Mouse (Mus musculus): ENCODE results near the gene Auts2. TPM values are rescaled to one million over a fixed set of nuclear protein-coding genes. Genes with fewer than 3 reads are reported as not detected.

The Auts2 gene
- total RNA-seq, 4 experiments from 2014 or later, result 126 to 150 (median 139) TPM

DNA sequence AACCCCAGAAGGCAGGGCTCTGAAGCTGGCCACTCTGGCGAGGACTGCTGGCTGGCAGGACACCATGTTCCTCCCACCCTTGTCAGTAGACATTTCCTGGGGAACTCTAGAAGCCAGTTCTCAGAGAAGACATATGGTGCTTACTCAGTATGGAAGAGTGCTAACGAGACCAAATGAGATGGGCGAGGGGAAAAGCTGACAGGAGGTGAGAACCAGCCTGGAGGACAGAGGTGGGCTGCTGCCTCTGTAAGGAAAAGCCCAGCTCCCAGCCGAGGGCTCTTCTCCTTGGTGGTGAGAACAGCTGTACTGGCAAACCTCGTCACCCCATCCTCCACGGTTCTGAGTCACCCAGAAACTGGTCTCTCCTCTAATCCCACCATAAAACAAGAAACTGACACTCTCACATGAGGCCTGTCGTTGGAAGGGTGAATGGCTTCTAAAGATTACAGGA lies 729.8 kb downstream of the Auts2 start:
- peak; percentile 42 to 60 for DNase-seq (ENCODE audit: low spot score in 2 of 2)

DNA sequence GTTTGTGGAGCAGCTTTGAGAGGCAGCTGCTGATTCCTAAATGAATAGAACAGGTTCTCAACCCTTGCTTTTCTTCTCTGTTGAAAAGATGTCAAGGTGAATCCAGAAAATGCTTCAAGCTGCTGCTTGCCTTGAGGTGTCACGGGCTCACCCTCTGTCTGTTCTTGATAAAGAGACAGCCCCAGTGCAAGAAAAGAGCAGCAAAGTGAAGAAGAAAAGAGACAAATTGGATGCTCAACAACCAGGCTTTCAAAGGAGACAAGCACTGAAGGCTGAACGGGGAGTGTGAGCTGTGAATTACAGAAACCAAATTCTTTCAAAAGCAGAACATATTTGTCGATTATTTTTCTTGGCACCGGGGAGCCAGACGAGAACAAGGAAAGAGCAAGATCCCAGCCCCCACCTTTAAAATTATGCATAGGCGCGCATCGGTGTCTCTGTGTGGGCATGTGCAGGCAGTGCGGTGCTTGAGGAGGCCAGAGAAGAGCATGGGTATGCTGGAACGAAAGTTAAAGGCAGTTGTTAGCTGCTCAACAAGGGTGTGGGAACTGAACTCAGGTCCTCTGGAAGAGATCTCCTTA lies 730.6 kb downstream of the Auts2 start:
- DNase-seq (ENCODE audit: low spot score in 2 of 2), result peak in 1 of 2 experiments; percentile 26

DNA sequence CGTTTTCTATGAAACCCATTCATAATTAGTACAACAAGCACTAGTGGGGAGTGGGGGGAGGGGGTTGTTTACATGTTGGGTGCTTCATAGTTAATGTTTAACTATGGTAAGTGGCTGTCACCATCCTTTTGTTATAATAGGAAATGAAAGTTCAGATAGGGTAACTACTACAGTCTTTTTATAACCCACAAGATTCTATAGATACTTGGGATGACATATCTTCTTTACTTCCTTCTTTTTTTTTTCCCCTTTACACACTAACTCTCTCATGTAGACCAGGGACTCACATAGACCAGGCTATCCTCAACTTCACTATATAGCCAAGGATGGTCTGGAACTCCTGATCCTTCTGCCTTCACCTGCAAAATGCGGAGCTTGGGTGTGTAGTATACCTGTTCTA lies 736.8 kb downstream of the Auts2 start:
- no peak for DNase-seq (ENCODE audit: low spot score in 2 of 2)

DNA sequence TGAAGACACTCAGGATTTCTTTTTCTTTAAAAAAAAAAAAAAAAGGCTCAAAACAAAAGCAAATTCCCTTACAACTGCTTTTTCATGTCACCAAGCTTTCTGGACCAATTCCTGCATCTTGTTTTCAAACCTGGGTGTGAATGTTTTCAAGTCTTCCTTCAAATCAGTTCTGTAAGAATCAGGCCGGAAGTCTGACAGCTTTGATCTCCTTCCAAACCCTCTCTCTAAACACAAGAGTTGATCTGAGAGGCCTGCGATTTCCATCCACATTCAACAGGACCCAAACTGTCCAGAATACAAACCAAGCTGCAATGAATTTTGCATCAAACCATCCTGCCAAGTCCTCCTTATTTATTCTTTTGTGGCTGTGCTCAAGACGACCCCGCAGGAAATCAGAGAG lies 737.9 kb downstream of the Auts2 start:
- DNase-seq (ENCODE audit: low spot score in 2 of 2), result no peak

DNA sequence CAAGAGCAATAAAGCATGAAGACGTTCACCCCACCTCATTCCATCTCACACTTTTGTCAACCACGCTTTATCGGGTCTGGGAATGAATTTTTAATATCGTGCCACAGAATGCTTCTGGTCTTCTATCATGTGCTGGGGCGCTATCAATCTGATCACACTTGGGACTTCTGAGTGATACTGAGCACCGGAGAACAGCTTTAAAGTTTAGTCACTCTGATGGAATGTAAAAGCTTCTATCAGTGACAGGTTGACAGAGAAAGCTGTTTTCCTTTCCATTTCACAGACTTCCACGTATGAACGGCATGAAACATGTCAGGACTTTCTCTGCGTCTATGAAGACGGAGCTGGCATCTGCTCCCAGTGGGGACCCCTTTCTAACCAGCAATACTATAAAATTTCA lies 739.5 kb downstream of the Auts2 start:
- no peak for DNase-seq (ENCODE audit: low spot score in 2 of 2)

DNA sequence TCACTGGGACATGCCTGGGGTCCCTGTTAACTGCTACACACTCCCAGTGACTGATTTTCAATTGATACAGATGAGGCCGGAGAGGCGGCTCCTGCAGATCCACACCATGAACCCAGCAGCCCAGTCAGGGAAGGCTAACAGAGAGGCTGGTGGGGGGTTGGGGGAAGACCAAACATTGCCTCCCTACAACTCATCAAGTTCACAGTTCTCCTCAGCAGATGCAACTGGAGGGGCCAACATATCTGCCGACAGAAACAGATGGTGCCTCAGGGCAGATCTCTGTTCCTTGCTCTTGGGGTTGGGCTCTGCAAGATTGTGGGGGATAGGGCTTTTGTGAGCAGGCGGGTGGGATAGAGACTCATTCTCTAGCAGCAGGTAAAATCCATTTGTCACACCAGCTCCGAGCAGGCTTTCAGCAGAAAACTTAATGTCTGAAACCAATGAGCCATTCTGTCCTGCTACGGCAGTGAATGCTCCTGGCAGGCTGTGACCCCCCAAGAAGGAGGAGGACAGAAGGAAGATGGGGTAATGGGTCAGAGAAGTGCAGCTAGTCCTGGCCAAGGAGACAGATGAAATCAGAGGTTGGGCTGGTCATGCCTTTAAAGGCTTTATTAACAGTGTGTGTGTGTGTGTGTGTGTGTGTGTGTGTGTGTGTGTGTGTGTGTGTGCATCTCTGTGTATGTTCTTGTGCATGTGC lies 740.7 kb downstream of the Auts2 start:
- DNase-seq (ENCODE audit: low spot score in 2 of 2), result no peak

DNA sequence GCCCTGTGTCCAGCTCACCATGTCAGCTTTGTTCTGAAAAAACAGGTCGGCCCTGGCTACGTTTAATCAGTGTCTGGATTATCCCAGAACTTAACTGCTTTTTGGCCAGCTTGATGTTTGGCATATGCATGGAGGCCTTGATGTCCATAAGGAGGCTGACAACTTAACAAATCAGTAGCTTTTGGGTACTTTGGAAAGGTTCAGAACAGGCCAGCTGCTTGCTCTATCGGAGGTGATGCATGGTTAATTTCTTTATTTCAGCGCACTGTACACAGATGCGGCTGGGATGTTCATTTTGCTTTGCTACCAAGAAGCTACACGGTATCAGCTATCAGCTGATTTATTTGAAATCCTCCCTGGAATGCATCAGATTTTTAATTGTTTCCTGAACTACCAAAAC lies 741.2 kb downstream of the Auts2 start:
- DNase-seq (ENCODE audit: low spot score in 2 of 2), result no peak

DNA sequence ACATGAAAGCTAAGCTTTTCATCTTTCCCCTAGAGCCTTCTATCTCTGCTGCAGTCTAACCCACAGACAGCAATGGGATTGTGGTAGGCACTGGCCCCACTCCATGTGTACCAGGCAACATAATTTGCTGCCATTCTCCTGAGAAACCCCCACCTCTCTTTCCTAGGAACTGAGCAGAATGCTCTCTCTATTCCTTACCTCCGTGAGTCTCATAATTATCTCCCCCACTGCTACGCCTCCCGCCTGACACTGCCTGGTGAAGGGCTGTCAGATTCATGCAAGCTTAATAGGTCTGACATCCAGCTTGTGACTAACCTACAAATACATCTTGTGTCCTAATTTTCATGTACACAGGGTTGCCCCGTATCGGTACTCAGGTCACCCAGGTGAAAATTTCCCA lies 744.8 kb downstream of the Auts2 start:
- DNase-seq (ENCODE audit: low spot score in 2 of 2), result no peak

DNA sequence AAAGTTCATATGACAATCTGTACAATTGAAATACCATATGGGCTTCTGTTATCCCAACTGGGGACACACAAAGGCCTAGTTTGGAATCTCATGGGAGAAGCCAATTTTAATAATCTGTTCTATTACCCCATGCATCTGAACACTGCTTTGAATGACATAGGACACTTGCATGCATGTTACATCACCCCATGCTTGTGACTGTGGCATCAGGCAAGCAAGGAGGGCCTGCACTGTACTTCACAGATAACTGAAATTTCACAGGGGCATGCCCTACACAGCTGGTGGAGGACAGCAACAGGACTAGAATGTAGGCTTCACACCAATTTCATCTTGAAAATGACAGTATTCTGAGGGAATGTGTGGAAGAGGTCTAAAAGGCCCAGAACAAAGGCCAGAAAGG lies 746.1 kb downstream of the Auts2 start:
- no peak for DNase-seq (ENCODE audit: low spot score in 2 of 2)

DNA sequence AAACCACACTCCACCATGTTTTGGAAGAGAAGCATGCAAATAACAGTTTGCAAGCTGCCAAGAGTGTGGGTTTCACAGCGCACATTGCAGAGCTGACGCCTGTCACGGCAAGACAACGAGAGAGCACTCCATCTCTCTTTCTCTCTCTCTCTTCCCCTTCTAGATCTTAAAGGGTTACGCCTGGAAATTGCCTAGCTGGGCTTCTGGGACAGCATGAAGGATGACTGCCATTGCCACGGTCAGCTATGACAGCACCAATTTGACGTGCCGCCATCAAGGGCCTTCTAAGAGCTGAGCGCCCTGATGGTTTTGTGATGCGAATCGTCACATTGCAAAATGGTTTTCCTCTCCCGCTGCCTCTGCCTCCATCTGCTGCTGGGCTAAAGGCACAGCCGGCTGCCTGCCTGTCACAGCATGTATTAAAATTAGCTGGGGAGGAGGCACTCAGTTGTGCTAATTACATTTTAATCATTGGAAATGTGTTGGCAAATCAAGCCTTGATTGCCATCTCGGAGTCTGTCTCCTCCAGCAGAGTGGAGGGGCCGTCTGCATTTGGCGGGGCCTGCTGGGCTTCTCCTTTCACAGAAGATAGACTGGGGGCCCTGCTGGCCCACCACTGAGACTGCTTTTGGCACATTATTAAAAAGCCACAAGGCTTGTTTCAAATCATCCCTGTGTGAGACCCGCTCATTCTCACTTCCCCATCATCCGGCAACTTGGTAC lies 748.6 kb downstream of the Auts2 start:
- DNase-seq (ENCODE audit: low spot score in 2 of 2), result peak; percentile 83 to 84

DNA sequence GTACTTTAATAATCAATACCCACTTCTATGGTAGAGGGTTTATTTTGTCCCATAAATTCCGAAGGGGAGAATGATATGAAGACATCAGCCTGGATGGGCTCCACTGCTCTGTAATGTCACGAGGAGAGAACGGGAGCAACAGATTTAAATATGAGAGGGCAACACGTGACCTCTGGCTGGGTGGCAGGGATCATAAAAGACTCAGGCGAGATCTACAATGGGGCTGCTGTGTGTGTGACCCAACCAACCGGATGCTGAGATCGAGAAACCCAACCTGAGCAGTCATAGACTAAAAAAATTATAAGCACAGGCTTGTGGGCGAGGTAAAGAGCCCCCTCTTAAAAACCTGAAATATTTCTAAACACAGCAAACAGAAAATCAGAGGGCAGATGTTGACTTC lies 753.5 kb downstream of the Auts2 start:
- DNase-seq (ENCODE audit: low spot score in 2 of 2), result no peak

DNA sequence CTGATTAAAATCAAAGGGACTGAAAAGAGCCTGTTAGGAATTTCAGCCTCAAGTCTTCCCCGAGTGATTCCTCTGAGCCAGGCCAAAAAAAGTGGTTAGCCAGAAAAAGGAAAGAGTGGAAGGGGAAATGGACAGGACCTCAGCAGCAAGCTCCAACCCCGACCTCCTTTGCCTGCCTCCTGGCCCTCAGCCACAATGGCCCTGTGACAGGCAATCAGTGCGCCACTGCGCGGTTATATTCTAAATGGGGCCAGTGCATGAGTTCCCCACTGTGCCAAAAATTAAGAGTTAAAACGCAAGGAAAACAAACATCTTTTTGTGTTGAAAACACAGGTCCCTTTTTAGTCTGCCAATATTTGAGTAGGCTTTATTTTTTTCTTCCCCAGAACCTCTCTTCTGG lies 755.1 kb downstream of the Auts2 start:
- DNase-seq (ENCODE audit: low spot score in 2 of 2), result no peak

DNA sequence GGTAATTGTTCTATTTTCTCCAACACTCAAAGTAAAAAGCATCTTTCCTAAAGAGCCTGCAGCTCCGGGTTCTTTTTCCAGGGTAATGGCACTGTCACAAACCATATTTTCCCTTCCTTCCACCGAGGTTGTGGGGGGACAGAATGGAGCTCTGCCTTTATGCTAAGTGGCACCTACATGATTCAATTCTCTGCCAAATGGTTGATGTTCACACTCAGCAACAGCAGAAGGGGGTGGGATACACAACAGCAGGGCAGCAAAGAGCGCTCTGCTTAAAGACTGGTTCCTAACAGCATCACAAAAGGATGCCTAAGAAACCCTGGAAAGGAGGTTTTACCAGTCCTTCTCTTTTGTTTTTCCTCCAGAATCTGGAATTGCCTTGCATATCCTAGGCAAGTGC lies 759.9 kb downstream of the Auts2 start:
- no peak for DNase-seq (ENCODE audit: low spot score in 2 of 2)

DNA sequence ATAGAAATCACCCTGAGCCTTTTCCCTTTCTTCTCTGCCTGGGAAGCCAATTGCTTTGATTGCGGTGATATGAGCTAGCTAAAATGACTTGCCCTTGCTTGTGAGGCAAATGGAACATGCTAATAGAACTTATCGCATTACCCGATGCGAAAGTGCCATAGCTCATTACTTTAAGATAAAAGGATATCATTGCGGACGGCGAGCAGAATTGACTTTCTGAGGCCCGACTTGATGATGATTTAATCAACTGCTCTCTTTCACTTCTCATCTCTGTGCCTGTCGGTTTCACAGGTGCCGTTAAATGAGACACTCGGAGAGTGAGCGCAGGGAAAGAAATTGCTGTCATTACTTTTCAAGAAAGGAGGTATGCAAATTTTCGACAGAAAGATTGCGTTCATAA lies 762.1 kb downstream of the Auts2 start:
- DNase-seq (ENCODE audit: low spot score in 2 of 2), result no peak

DNA sequence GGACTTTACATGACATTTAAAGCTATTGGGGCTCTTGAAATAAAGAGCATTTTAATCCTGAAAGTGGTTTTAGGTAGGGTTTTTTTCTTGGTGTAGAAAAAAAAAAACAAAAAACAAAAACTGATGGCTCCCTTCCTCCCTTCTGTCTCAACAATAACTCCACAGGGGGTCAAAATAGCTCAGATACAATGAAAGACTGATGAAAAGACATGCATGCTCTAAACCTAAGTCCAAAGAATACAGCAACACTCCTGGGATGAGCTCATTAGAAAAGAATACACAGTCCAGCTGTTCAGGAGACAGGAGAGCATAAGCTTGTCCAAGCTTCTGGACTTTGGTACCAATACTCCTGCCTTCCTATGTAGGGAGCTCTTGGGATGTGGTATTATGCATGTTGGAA lies 764.0 kb downstream of the Auts2 start:
- no peak for DNase-seq (ENCODE audit: low spot score in 2 of 2)

DNA sequence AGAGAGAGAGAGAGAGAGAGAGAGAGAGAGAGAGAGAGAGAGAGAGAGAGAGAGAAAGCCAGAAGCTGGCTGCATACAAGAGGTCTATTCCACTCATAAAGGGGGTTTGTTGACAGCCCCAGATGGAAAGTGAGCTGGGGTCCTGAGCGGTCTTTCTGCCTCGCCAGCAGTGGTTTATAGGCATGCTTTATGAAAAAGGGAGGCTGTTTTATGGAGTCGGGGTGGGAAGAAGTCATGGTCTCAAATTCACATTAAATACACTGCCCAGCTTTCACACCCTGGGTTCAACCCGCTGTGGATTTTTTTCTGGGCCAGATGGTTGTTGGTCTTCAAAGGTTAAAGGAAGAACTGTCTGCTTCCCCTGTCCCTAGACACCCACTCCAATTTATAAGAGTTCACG lies 767.5 kb downstream of the Auts2 start:
- DNase-seq (ENCODE audit: low spot score in 2 of 2), result no peak

DNA sequence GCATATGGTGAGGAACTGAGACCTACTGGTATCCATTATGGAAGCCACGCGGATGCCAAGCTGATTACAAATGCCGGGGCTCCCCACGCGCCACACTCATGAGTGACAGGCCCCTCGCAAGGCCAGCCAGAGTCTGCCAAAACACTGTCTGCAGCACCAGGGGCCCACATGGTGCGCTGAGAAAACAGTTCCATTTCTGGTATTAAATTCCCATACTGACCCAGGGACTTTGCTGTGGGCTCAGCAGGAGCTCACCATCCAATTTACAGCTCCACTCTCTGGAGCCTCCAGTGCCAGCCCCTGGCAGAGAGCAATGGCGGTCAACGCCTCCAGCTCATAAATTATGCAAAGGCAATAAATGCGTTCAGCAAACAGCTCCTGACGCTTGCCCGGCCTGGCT lies 767.9 kb downstream of the Auts2 start:
- peak; percentile 46 to 53 for DNase-seq (ENCODE audit: low spot score in 2 of 2)

DNA sequence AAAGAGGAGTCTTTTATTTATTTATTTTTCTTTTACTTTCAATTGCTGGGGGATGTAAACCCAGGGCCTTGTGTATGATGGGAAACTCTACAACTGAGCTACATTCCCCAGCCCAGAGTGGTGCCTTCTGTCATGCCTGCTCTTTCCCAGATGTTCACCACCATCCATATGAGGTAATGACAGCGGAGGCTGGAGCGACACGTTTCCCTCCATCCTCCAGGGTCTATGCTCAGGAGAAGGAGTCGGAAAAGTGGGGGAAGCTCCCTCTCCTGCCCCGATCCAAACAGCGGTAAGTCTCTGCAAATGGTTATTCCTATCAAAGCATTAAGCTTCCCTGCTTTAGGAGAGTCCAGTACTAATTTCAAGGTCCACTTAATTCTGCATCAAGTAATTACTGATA lies 768.4 kb downstream of the Auts2 start:
- DNase-seq (ENCODE audit: low spot score in 2 of 2), result no peak

DNA sequence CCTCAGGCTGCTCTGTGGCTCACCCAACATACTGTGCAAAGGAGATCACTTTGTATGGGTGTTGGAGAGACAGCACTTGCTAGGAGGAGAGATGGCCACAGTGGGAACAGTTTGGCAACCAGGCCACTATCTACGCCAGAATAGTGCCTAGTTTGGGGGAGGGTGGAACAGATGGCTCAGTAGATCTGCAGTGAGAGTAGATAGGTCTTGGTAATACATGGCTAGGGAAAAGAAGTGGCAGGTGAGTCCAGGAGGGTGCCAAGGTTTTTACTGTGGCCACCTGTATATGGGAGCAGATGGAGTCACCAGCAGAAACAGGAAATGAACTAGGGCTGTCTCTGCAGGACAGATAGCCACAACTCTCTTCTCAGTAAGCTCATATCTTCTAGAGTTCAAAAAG lies 770.5 kb downstream of the Auts2 start:
- no peak for DNase-seq (ENCODE audit: low spot score in 2 of 2)

DNA sequence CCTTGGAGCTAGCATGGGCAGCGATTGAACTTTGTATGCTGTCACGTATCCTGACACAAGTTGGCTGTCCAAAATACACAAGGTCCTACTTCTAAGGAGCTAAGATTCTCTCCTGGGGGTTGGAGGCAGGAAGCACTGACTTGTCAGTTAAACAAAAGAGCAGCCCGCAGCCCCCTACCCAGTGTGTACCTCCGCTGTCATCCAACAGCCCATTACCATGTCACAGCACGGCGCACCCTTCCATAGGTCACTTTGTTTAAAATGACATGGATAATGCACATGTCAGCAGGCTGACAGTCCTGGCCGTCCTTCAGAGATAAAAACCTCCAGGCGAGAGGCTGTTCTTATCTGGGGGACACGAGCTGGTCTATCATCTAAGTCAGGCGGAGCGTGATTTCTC lies 773.9 kb downstream of the Auts2 start:
- DNase-seq (ENCODE audit: low spot score in 2 of 2), result no peak

DNA sequence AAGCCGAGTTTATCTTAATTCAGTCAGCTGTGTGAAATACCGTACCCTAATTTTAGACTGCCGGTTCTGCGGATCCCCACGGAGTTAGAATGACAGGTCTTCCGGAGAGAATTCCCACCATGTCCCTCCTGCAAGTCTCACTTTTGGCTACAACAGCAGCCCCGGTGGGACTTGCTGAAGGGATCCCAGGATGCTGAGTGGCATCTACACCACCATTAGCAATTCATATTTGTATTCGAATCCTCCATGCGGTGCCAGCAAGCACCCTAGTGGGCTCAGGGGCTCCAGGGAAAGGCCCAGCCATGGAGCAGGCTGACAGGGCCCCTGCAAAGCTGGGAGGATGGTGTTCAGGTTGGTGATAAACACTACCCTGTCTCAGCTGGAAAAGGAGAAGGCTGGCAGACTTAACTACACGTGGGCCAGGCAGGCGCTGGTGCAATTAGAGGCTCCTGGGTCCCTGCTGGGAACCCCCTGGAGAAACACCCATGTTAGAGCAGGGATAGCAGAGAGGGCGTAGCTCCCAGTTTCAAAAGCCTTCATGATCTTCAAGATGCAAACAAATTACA lies 775.4 kb downstream of the Auts2 start:
- no peak for DNase-seq (ENCODE audit: low spot score in 2 of 2)

DNA sequence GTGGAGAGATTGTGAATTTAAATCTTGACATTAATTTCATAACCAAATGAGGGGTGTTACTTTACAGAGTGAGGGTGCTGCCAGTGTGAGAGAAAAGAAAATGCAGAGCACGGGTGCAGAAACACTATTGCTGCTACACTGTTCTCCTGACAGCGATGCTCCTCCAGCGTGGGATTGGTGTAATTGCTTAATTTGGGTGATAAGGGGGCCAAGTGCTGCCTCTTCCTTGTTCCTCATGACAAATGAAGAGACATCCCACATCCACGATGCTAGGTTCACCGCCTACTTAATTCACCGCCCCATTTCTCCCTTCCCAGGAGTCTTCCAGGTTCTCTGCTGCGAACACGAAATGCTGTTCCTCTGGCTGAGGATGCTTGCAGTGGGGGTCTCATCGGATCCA lies 776.0 kb downstream of the Auts2 start:
- peak; percentile 32 to 42 for DNase-seq (ENCODE audit: low spot score in 2 of 2)

DNA sequence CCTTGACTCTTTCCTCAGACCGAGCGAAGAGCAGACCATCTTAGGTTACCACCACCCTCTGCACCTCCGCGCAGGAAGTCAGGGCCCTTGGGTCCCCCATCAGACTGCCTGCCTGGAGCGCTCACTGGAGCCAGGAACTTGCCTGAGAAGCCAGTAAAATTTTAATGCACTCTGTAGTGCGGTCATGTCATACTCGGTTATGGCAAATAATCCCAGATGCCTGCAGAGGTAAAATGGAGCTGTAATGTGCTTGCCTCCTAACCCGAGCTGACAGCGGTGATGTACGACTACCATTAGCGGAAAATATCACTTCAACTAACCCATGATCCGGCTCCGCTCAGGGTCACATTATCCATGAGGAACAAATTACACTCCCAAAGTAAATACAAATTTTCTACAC lies 783.7 kb downstream of the Auts2 start:
- no peak for DNase-seq (ENCODE audit: low spot score in 2 of 2)

All from layer of hippocampus, adult 8-10 months (tissue).